Mouse (Mus musculus) cortical plate, adult 2 months (tissue): ENCODE data around the gene Tmprss6.

ENCODE experiments used
- CTCF ChIP-seq: fragments of 200-500 bp; IDR thresholded peaks from 2 replicates; pipeline ENCODE4 v1.5.1; 2011; ENCODE audit warnings: mild to moderate bottlenecking, control low read depth, low read length; ENCODE audit not compliant: insufficient read depth; ENCODE audit errors: extremely low read depth
- POLR2A ChIP-seq: fragments of 200-500 bp; IDR thresholded peaks from 2 replicates; pipeline ENCODE4 v1.6.1; 2011; ENCODE audit warnings: mild to moderate bottlenecking, low read length, control low read depth; ENCODE audit not compliant: insufficient read depth; ENCODE audit errors: extremely low read depth

GRCm38 (mm10) chr15:78413719-78414117 lies 54.7 kb downstream of the Tmprss6 start:
- TF ChIP-seq CTCF: no peak
- TF ChIP-seq POLR2A: no peak
